Mouse (Mus musculus): ENCODE measurements around the gene Uvrag.

Gene Uvrag

DNA sequence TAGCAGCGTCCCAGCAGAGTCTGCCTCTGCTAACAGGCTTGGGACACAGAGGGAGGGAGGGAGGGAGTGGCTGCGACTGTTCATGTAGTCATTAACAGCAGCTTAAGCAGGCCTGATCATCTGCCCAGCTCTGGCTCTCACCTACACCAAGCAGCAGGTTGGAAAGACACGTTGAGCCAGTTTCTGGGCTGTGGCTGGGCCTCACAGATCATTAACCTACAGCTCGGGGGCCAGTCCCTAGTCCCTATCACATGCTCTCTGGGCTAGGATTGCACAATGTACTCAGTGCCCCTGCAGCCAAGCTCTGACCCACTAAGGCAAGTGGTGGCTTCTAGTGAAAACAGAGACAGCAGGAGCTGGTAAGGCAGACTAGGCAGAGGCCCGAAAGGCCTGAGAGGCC is 27.0 kb upstream of the Uvrag start:
- intact Hi-C loops (cut with DNase I) = no loop called here

DNA sequence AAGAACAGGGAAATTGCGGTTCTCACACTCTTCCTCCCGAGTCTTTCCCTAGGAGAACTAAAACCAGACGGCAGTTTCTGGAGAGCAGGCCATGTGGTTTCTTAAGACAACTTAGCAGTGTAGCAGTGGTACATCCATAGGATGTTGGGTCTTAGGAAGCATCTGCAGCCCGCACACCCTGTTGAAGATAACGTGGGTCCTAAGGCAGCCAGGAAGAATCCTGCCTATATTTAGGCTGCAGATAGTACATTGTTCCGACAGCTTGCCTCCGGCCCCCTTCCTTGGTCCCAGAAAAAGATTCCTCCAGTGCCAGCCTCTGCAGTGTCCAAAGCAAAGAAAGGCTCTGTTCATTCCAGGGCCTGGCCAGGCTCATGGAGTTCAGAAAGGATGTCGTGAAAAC is 25.2 kb upstream of the Uvrag start:
- intact Hi-C loops (cut with DNase I) = no loop called here

DNA sequence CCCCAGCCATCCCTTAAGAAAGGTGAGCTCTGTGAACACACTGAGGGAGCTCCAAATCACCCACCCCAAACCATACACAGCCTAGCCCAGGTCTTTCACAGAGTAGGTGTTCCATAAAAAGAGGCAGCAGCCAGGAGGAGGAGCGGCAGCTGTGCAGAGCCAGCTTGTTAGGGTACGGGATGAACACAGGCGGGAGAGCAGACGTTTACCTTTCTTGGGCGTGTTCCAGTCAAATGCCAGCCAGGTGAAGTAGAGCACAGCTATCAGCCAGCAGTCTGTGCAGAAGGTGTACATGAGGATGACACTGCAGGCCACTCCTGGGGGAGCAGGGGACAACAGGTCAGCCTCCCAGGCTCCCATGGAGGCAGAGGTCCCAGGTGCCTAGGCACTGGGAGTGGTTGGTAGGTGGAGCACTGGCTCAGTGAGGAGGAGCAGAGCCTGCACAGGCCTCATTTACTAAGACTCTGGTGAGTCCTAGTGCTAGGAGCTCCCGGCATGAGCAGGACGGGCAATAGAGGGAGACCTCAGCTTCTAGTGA is 24.0 kb upstream of the Uvrag start:
- intact Hi-C loops (cut with DNase I) = loop anchor here (5.0 kb wide), 1 partner anchor 67 kb away; no protein-coding TSS in a partner anchor

DNA sequence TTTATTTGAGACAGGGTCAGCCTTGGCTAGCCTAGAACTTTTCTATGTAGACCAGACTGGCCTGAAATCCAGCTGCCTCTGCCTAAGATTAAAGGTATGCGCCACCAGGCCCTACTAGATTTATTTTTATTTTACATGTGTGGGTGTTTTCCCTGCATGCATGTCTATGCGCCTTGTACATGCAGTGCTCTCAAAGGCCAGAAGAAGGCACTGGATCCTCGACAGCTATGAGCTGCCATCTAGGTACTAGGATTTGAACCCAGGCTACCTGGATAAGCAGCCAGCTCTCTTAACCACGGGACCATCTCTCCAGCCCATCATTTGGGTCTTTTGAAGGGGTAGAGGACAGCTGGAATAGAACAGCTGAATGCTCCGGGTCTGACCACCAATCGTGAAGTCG is 21.5 kb upstream of the Uvrag start:
- intact Hi-C loops (cut with DNase I) = loop anchor here (5.0 kb wide), 1 partner anchor 70 kb away; no protein-coding TSS in a partner anchor

DNA sequence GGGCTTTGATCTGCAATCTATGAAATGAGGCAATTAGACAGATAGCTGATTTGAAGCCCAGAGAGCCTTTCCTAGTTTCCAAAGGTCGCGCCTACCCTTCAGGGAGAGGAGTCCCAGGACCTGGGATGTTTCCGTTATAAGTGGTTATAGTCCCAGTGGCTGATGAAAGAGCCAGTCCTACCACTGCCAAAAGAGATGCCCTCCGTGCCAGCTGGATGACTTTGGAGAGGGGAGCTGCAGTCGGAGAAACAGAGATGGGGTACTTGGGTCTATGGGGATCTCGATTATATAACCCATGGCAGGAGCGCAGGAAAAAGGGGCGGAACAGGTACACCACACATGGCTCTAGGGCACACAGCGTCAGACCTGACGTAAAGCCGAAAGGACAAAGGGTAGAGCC is 21.0 kb upstream of the Uvrag start:
- intact Hi-C loops (cut with DNase I) = loop anchor here (5.0 kb wide), 1 partner anchor 70 kb away; no protein-coding TSS in a partner anchor

DNA sequence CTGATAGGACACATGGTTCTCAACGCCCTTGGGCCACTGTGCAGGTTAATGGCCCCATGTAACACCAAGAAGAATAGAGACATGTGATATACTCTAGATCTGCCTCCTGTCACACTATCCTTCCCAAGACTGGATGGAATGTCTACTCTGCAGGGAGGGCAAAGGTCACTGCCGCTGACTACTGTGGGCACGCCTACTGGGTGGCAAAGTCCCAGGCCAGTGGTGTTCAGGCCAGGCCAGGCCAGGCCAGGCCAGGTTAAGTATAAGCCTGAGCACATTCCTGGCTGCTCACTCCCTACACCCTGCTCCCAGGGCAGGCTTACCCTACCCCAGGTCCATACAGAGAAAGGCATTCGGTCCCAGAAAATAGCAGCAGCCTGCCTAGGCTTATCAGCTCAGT is 20.6 kb upstream of the Uvrag start:
- intact Hi-C loops (cut with DNase I) = loop anchor here (5.0 kb wide), 1 partner anchor 71 kb away; no protein-coding TSS in a partner anchor

DNA sequence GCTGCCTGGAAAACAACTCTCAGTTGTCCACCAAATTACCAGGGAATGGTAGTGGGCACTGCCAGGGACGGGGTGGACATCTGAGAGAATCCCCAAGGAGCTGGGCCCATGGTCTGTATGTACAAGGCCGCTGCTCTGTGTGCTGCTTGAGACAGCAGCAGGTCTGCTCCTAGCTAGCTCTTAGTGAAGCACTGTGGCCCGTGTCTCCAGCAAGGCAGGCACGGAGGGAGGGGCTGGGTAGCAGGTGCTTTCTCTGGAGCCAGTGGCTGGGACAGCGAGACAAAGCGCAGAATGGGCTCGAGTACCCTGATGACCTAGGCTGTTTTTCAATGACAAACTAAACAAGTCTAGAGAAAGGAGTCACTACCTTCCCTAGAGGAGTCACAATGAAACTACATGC is 20.1 kb upstream of the Uvrag start:
- intact Hi-C loops (cut with DNase I) = loop anchor here (5.0 kb wide), 1 partner anchor 71 kb away; no protein-coding TSS in a partner anchor

DNA sequence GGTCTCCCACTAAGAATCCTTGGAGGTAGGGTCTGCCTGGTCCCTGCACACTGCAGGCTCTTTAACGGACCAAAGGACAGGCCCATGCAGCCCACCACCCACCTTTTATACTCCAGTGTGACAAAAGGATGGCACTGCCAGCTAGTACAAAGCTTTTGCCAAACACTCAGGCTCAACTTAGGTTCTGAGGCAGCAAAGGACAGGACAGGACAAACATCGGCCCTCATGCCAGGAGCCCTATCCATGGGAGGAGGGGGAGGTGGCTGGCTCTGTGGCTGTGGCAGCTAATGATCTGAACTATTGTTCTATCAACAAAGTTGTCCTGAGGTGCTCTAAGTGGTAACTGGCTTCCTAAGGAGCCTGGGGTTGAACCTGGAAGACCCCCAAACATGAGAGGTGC is 18.5 kb upstream of the Uvrag start:
- intact Hi-C loops (cut with DNase I) = no loop called here

DNA sequence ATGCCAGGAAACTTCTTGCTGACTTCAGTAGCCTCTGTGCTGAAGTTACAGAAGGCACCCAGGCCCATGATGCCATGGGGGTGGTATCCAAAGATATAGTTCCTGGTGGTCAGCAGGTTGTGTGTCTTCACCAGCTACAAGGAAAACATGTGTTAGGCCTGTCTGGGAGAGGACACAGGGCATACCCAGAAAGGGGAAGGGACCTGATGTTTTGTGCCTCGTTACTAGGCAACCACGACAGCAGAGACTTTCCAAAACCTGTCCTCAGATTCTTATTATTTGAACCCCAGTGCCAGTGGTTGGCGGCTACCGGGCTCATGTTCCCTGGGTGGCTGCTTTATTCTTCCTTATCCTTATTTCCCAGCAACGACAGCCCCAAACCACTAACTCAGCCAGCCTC is 18.0 kb upstream of the Uvrag start:
- intact Hi-C loops (cut with DNase I) = no loop called here

DNA sequence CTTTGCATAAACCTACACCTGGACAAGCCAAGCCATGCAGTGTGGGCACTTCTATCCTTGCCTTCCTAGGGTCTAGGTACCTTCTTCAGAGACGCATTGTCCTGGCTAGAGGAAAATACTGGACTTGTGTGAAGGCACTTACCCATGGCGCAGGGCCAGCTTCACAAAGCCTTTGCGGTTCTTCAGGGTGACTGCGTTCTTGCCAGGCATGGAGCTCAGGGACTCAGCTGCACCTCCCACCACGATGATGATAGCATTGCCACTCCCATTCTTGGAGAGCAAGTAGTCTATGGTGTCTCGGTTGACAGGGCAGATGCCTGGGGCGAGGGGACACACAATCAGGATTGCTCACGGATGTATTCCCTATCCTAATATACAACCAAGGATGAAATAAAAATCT is 17.1 kb upstream of the Uvrag start:
- intact Hi-C loops (cut with DNase I) = no loop called here

DNA sequence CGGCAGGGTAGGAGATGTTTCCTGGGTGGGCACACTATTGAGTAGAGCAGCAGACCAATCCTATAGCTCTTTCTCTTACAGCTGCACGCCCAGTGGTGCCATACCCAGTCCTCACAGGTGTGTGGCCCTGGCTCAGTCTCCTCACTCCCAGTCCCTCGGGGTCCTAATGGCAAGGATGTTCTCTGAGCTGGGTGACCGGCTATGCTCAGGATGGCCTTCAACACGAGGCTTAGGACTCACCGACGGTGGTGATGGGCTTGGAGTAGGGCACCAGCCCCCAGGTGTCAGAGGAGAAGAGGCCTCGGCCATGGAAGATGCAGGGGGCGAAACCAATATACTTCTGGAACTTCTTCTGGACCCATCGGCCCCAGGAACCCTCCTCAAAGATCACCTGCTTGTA is 15.8 kb upstream of the Uvrag start:
- intact Hi-C loops (cut with DNase I) = no loop called here

DNA sequence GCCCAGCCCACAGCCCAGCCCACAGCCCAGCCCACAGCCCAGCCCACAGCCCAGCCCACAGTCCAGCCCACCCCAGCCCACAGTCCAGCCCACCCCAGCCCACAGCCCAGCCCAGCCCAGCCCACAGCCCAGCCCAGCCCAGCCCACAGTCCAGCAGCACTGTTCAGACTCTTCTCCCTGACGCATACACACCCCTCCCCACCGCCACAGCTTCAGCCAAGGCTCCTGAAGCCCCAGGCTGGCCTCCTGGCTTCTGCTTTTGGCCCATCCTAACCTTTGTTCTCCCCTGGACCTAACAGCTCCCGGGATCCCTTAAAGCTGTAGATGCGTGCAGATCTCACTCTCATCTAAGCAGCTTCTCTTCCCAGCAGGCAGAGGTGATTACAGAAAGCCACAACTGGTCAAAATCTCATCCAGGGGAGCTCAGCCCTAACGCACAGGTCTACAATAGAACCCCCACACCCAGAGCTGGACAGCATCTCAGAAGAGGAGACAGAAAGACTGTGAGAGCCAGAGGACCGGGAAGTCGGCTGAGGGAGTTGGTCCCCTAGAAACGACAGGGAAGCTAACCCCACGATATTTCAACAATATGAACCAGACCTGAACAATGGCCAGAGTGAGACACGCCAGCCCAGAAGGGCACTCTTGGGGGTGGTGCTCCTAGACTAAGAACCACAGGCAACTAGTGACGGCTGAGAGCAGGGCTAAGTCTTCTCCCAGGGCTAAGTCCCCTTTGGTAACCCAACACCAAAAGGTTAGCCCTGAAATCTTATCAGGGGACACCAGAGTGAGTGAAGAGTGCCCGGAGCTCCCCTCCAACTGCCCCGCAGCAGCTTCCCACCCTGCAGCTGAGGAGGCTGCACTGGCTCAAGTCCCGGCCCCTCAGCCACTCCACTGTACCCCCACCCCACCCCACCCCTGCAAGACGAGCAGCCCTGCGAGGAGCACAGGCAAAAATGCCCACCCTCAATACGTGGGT is 14.7 kb upstream of the Uvrag start:
- intact Hi-C loops (cut with DNase I) = no loop called here

DNA sequence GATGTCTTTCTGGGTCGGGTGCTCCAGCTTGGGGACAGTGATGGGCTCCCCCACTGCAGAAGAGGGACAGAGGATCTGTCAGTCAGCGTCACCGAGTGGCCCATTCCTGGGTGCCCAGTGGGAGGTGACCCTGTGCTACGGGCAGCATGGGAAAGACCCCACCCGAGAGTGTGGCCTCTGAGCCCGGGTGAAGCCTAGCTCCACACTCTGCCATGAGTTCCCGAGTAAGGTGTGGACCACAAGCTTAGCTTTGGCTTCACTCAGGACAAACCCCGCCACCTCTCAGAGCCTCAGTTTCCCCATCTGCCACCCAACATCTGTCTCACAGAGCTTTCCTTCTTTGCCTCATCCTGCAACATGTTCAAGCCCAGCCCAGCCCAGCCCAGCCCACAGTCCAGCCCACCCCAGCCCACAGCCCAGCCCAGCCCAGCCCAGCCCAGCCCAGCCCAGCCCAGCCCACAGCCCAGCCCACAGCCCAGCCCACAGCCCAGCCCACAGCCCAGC is 13.8 kb upstream of the Uvrag start:
- intact Hi-C loops (cut with DNase I) = no loop called here

DNA sequence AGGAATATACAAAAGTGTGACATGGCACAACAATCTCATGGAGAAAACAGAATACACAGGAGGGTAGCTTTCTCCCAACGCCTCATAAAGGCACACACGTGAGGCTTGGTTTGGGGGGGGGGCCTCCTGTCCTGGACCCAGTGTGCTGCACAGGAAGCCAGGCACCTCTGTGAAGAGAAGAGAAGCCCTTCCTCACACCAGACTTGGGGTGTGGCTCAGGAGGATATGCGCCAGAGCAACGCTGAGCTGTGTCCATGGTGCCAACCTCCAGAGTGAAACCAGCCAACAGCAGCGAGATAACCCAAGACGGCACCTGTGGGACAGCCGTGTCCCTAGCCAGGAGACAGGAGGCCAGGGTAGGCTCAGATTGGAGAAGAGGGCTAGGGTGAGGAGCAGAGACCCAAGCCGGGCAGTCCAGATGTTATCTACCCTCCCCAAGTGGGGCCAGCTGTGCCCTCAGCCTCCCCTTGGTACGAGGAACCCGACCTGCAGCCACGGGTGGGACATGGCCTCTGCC is 12.8 kb upstream of the Uvrag start:
- intact Hi-C loops (cut with DNase I) = no loop called here

DNA sequence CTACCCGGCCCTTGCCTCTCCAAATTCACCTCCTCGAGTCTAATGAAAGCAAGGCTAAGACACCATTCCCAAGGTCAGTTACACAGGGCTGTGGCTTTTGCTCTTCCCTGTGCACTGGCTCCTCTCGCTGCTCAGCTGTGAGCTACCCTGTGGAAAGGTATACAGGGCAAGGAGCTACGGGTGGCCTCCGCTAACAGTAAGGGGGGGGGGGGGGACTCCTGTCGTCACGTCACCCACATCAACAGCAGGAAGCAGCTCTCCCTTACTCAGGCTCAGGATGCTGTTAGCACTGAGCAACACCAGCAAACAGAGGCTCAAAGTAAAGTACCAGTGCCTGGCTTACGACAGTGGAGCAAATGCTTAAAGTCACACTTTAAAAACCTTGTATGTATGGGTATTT is 11.8 kb upstream of the Uvrag start:
- intact Hi-C loops (cut with DNase I) = no loop called here

DNA sequence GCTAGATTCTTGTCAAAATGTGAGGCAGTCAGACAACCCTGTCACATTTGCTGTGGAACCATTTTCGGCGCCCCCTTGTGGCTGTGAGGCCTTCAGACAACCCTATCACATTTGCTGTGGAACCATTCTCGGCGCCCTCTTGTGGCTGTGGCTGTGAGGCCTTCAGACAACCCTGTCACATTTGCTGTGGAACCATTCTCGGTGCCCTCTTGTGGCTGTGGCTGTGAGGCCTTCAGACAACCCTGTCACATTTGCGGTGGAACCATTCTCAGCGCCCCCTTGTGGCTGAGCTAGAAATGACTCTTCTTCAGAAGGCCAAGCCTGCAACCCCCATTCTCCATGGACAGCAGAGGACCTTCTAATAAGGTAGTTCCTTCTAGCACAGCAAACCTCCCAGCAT is 10.4 kb upstream of the Uvrag start:
- intact Hi-C loops (cut with DNase I) = loop anchor here (2.0 kb wide), 1 partner anchor 43 kb away; no protein-coding TSS in a partner anchor

DNA sequence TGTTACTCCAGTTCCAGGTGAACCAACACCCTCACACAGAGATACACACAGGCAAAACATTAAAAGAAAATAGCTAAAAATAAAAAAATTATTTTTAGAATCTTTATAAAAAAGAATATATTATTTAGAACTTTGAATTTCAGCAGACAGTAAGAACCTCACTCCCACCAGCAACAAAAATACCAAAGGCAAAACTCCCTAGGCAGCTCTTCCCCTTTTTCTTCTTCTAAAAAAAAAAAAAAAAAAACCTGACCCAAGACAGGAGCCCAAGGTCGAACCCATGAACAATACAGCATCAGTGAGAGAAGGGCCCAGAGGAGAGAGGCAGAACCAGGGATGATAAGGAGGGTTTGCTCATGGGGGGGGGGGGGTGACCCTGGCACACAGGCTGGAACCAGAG is 8.1 kb upstream of the Uvrag start:
- intact Hi-C loops (cut with DNase I) = no loop called here

DNA sequence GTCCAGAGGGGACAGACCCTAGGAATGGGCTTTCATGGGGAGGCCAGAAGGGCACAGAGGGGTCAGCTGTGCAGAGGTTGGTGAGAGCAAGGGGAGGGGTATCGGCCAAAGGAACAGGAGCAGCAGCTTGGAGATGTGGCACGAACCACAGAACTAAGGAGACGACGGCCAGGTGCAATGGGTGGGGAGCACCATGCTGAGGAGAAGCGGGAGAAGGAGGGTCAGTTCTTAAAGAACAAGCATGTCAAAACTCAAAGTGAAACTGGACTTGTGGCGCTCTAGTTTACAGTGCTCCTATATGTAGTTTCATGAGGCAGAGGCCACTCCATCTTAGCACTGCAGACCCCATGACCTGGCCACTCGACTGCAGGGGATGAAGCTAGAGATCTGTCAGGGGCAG is 6.6 kb upstream of the Uvrag start:
- intact Hi-C loops (cut with DNase I) = no loop called here

DNA sequence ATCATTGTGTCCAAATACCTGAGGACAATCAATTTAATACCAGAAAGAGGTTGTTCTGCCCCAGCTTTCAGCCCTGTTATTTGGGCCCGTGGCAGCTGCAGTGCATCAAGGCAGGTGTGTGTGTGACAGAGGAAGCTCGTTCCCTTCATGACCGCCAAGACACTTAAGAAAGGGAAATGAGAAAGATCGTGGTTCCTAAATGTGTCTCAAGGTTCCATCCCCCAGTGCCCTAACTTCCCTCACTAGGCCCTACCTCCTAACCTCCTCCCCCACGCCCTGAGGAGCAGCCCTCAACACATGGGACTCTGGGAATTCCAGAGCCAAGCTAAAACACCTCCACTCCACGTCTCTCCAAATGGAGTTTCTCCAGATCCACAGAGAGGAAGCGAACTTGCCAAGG is 6.0 kb upstream of the Uvrag start:
- intact Hi-C loops (cut with DNase I) = no loop called here

DNA sequence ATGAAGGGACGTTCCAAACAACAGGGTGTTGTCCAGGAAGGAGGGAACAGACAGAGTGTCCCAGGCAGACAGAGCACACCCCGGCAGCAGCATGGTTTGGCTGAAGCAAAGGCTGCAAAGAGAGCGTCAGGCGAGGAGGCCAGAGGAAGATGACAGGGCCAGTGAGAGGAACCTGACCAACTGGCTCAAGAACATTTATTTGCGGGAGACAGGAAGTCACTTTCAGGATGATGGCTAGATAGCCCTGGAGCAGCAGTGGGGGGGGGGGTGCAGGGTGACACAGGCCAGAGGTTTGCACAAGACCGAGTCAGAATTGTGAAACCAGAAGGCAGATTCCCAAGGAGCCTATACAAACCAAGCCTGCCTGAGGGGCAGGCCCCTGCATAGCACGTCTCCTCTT is 5.1 kb upstream of the Uvrag start:
- intact Hi-C loops (cut with DNase I) = no loop called here

DNA sequence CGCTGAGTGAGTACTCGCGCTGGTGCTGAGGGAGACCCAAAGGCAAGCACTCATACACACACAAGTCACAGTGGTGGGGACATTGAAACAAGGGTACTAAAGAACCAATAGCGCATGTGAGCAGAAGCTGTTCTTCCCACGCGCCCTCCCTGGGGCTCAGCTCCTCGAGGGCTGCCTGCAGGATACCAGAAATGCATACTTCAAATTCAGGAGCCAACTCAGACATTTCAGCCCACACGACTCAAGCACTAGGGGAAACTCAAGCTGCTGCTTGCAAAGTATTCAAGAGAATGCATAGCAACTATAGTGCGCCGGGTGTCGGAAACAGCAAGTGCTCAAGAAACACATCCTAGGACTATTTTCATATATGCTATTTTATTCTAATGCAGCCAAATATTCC is 3.7 kb upstream of the Uvrag start:
- intact Hi-C loops (cut with DNase I) = no loop called here

DNA sequence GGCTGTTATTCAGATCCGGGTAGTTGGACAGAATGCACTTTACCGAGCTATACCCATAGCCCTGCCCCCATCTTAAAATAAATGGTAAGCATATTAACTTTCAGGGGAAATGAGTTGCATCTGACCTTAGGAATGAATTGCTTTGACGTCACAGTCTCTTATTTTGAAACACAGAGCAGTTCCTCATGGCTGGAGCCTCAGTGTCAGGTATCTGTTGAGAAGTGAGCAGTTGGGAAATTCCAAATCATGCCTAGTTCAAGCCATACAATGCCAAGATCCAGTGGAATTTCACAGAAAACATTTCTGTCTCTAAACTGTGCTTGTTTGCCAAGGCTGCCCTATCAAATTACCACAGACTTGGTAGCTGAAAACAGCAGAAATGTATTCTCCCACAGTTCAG is 2.3 kb upstream of the Uvrag start:
- intact Hi-C loops (cut with DNase I) = no loop called here

Measured in adrenal gland (tissue).